Mouse (Mus musculus): Measurements from ENCODE around the gene Fam206a.

The Fam206a gene

DNA sequence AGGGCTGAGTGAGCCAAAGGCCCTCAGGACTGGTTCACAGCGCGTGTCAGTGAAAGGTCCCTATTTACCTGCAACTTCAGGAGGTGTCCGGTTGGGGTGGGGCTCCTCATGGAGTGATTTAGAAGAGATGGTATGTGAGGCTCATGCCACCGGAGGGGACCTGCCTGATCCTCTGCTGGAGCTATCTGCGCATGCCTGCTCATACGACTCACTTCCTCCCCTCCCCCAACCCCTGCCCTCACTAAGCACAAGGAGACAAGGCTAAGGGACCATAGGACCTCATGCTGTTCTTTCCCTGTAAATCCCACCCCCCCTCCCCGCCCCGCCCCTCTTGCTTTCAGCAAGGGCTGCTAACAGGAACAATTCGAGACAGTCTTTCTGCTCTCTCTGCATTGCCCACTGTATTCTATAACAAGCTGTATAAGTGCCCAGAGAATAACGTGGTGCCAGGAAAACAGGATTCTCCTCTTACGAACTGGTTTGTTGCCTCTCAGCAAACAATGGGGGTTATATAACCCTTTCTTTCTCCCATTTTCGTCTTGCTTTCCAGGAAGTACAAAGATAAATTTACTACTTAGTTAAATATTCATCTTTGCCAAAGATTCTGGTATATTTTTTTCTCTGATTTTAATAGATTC lies 43.9 kb downstream of the Fam206a start:
- DNase-seq, result no peak

DNA sequence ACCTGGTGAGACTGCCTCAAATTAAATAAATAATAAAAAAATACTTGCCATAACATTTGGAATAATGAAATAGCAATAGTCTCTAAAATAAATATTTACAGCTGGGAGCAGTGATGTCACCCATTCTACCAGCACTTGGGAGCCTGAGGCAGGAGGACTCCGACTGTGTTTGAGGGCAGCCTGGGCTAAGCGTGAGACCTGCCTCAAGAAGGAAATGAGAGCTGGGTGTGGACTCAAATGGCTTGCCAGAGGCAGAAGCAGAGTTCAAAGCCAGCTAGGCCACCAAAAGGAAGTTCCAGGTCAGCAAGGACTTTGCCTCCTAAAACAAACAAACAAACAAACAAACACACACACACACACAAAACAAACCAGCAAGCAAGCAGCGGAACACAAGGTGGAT lies 45.3 kb downstream of the Fam206a start:
- no peak for DNase-seq

DNA sequence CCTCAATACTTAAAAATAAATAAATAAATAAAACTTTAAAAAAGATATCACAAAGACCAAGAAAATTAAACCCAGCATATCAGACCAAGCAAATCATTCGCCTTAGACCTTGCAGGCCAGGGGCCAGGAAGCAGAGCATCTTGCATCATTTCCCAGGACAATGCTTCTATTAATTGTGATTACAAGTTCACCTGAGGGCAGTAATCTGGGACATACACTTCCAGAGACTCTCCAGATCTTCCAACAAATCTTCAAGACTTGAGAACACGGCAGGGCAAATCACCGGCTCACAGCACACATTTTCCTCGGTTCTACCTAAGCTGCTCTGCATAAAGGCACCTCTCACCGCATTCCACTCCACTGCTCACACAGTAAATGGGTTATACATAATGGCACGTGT lies 45.9 kb downstream of the Fam206a start:
- DNase-seq, result no peak

DNA sequence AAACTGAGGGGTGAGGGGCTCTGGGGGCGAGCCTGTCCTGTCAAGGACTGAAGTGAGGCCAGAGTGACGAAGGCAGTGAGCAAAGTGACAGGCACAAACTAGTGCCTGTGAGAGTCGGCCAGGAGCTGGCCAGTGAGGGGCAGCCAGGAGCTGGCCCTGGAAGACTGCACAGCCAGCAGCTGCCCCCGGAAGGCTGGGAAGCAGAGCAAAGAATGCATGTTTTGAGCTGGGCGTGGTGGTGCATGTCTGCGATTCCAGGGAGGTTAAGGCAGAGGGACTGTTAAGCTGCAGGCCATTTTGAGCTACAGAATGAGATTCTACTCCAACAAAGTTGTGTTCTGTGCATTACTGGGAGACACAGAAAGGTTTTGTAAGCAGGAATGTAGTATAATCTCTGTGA lies 48.6 kb downstream of the Fam206a start:
- peak; percentile 43 for DNase-seq

DNA sequence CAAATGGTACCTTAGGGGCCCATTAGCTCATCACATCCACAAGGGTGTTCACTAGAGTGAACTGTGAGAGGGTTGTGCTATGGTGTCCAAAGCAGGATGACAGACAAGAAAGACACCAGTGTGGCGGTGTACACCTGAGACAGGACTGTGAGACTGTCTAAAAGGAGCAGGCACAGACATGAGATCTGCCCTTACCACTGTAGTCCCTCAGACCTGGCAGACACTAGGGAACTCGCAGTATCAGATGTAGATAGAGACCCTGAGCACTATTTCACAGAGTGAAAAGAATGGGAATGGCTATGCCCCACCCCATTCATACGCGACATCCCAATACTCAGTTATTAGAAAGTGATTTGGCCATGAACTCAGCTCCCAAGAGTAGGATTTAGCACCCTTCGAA lies 53.8 kb downstream of the Fam206a start:
- DNase-seq, result no peak

DNA sequence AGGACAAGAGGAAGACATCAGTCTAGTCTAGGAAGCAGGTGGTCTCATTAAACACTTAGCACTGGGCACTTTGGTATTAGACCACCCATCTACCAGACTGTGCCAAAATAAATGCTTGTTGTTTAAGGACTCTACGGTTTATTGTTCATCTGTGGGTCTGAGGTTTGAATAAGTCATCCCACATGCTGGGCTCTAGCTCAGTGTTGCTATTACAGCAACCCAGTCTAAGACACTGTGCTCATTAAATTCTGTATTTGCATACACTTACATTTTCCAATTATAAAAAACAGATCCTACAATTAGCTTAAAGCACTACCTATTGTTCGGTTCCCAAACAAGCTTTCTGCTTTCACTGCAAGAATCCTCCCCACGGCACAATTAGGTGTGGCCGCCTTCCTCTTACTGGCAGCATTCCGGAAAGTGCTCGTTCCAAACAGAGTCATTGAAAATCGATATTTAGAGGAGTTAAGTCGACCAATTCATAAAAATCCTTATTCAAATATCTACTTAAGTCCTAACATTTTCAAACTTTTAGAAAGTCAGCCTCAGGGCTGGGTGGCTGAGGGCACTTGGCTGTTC lies 54.3 kb downstream of the Fam206a start:
- DNase-seq, result no peak

DNA sequence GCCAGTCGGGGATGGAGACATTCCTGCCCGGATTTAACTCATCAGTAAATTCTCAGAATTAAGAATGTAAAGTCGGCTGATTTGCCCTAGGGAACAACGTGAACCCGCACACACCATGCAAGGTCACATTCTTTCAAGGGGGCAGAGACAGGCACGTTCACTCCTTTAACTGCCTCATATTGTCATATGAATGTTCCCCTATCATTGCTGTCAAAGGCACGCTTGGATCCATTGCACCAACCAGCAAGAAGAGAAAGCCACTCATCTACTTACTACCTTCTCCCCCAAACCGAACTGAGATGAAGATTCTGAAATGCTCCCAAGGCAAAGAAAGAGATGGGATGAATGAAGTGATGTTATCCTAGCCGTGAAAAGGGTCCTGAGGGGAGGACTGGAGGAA lies 56.6 kb downstream of the Fam206a start:
- no peak for DNase-seq

Data from lung, postnatal 10 days (tissue).